Mouse (Mus musculus) ovary, postnatal 36 days (tissue): ENCODE data around the gene 3110009E18Rik.
A peak's percentile ranks its signal among the peaks of the same experiment; 100 is the strongest.

Experiments
- DNase-seq: peaks from one replicate; pipeline ENCODE4 v3.0.0; 2022; ENCODE audit warnings: low spot score, mixed read lengths

The 3110009E18Rik gene

DNA sequence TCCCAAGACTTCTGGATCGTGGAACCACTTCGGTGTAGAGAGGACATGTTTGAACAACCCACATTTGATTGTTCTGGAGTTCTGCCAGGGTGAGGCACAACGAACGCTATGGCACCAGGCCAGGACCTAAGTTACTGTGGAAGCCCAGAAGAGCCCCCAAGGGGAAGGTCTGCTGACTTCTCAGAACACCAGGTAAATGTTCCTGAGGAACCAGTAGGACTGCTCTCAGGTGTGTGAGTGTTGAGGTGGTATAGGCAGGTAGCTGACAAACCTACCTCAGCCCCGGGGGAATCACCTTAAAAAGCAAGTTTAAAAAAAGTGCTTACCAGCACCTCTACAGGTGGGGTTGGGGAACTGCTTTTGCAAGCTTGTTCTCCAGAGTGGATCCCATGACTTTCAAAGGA, 15.4 kb upstream of the 3110009E18Rik start:
- no peak for DNase-seq

DNA sequence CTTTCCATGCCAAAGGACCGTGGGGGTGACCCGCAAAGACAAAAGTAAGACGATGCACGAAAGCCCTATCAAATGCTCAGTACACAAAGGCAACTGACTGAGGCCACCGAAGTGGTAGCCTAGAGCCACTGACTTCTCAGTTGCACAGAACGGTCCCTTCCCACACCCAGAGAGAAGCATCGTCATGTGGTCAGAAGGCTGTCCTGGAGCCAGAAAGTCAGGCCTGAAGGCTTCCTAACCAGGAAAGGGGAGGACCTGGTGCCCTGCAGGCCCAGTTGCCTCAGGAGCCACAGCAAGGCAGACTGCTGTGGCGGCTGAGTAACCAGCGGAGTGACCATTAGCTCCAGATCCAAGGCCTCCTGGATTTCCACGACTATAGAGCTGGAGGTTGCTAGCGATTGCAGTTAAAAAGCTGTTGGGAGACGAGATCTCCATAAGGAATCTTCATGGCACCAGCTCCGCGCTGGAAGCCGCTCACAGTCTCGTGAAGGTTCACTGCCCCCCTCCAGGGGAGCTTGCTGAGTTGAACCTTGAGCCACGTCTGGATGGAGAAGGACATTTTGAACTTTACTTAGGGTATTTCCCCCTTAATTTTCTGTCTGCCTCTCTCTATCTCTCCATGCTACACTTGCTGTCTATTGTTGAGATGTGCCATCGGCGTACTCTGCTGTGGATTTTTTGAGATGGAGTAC, 11.1 kb upstream of the 3110009E18Rik start:
- DNase-seq, result no peak

DNA sequence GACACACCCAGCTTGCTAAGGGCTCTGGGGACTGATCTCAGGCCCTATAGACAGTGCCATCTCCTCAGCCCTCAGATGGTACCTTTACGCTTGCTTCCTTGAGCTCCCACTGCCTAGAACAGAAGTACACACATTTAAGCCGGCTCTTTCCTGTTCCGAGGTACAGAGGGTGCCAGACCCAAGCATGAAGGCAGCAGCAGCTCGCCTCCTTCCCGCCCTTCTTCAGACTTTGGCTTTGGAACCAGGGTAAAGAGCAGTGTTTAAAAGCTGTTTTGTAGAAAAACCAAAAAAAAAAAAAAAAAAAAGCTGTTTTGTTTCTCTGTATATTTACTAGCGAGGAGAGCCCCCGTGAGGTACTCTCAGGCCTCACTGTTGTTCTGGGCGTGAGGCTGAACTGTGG, 9.2 kb upstream of the 3110009E18Rik start:
- no peak for DNase-seq

DNA sequence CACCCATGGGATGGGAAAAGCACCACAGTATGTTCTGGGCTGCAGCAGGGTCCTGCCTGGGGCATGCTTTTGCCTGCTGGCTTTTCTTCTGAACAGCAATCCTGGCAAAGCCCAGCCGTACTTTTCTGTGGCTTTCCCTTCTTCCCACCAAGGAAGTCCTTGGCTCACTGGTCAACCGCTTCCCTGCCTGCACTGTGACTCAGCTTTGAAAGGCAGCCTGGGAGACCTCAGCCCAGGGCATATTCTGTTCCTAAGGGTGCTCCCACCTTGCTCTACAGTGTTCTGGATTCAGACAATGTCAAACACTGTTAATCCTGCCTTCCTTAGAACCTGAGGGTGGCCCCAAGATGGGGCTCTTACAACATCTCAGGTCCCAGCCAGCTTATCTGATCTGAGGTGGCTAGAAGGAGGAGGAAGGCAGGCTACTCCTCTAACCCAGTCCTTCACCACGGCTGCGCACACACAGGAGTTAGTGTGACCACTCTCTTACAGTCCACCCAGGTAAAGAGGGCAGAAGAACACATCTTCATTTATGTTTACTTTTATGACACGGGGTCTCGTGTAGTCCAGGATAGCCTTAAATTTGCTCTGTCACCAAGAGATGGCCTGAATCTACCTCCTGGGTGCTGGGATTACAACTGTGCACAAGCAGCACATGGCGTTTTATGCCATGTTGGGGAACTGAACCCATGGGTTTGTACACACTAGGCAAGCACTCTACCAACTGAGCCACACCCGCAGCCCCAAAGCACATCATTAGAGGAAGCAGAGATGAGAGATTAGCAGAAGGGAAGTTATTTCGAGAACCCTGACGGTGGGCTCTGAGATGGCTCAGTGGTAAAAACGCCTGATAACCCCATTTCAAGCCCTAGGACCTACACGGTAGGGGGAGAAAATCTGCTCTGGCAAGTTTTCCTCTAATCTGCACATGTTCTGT, 8.5 kb upstream of the 3110009E18Rik start:
- DNase-seq, result no peak

DNA sequence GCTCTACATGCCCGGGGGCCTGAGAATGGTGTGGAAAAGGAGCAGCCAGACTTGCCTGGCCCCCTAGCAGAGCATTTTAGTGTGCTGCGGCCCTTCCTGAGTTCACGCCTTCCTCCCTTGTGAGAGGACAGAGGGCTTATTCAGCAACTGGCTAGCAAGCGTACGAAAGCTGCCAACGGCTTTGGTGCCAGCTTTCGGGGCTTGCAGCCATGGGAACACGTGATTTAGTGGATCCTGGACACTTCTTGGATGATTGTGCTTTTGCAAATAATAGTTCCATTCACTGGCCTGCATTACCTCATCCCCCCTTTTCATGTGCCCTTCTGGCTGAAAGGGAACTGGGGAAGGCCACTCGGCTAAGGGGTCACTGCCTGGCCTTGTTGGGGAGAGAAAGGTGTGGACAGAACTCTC, 5.3 kb upstream of the 3110009E18Rik start:
- peak; percentile 60 for DNase-seq

DNA sequence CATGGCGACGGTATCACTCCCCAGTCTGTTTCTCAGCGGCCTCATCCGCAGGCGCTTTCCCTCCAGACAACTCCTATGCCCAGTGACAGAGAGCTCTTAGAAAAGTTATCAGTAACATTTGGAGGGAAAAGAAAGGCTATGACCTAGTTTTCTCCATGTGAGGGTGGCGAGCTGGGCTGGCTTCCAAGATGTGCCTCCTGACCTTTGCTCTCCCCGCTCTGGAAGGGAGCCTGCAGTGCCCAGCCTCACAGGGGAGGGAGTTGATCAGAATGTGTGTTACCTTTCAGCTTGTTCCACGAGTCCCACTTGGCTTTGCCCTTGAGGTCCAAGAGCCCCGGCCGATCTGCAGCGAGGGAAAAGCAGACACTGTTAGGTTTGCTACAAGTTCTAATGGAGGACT, 4.9 kb upstream of the 3110009E18Rik start:
- DNase-seq, result peak; percentile 31

DNA sequence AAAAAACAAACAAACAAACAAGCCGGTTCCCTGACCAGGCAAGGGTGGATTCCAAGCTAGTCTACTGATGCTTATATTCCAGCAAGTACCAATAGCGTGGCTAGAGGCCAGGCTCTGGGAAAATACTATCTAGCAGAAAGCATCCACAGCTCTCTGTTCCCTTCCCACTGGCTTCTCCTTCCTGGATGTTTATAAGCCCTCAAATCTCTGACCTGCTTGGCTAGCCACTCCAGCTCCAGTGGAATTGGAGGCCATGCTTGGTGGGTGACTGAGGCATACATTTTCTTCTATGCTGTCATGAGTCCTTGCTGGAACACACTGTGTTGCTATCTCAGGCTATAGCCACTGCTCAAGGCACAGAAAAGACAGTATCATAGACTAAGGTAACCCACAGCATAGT, 2.1 kb upstream of the 3110009E18Rik start:
- no peak for DNase-seq

DNA sequence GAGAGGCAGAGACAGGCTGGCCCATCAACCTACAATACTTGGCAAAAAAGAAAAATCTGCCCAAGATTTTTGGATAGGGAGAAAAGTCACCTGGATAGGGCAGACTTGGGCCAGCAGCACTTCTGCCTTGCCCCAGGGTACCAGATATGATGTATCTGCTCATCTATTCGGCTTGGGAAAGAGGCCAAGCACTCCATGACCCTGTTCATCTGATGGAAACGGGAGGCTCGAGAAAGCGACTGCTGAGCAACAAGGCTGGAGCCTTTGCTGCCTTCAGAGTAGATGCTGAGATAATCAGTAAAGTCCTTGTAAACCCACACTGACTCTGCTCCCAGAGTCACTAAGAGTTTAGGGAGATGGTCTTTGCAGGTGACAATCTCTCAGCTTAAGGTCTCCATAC, 1.6 kb upstream of the 3110009E18Rik start:
- DNase-seq, result no peak

DNA sequence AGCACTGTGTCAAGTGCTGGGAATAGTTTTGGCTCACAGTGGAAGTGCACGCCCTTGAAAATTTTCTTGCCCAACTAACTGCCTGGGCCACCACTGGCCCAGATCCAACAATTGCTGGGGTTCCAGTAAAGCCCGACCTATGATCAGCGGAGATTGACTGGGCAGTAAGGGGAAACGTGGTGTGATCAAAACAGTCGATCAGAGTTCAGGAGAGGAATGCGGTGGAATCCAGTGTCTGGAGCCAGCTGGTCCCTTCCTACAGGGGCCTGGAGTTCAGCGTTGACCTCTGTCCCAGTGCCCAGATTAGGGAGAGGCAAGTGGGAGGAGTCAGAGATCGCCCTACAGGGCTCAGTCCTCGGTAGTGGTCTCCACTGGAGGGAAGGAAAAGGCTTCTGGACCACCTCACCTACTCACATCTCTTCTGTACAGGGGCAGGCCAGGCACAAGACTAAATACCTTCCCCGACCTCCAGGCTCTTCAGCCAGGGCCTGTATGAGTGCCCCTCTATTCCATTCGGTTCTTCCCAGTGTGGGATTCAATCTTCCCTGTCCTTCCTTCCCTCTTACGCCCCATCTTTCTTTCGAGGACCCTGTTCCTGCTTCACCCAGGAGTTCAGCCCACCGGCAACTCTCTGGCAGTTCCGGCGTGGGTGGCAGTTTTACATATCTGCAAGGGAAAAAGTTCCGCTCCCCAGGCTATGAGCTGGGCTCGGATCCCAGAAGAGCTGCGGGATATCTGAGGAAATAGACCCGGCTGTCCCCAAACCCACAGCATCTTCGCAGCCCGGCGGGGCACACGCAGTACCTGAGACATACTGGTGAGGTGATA, 632 bp upstream of the 3110009E18Rik start:
- DNase-seq, result peak; percentile 55

DNA sequence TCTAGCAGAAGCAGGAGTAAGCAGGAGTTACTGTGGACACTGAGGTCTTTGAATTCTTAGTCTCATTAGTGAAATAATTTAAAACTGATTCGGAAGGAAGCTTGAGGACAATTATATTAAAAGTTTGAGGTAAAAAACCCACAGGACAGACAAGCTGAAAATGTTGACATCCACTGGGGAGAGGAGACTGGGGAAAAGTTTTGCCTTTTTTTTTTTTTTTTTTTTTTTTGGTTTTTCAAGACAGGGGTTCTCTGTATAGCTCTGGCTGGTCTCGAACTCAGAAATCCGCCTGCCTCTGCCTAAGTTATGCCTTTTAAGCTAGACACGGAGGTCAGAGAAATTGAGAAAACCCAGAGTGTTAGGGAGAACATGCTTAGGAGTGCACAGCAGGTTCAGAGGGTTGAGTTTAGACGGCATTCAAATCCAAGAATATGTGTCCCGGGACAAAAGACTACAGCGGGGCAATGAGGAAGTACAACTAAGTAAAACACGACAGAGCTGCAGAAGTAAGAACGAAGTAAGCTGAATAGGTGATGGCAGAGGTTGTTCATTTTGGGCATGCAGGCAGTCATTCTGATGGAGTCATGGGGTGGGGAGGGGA, 1.0 kb downstream of the 3110009E18Rik start:
- no peak for DNase-seq

DNA sequence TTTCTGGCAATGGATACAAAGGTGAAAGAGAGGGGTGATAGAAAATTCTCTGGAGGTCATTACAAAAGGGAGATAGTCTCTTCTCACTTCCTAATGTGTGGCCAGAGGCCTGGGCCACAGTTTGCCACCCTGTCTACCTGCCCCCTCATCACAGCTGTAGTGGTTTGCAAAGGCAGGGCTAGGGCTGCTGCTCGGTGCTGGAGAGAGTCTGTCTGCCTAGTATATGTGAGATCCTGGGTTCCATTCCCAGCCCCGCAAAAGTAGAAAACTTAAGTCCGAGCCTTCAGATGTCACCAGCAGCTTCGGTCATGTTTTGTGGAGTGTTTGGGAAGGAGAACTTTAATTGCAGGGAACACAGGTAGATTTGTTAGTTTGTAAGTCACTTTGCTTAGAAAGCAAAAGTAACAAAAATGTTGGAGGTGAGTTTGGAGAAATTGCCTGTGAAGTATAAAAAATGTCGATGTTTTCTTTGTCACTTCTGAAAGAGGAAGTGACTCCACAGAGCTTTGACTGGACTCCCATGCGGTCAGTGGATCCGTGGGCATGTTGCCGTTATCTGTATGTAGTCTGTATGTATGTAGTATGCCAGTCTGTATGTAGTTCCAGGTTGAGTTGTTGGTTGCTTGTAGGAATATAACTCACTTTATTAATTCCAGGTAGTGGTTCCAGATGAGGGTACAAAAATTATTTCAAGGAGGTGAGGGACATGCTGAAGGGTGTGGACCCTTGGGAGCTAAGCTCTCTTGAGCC, 1.8 kb downstream of the 3110009E18Rik start:
- no peak for DNase-seq

DNA sequence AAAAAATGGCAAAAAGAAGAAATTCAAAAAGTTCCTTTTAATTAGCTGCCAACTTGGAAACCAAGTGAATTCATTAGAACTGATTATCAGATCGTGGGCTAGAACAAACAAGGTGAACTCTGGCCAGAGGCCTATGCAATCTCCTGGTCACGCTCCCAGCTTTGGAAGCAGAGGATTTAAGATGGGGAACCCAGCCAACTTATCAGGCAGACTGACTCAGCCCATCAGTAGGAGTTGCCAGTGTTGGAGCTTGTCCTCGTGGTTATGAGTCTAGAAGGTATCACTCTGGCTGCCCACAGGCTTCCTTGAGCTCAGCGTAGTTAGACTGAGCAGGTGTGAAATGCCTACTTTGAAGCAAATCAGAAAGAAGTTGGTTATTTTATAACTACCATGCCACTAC, 3.9 kb downstream of the 3110009E18Rik start:
- no peak for DNase-seq

DNA sequence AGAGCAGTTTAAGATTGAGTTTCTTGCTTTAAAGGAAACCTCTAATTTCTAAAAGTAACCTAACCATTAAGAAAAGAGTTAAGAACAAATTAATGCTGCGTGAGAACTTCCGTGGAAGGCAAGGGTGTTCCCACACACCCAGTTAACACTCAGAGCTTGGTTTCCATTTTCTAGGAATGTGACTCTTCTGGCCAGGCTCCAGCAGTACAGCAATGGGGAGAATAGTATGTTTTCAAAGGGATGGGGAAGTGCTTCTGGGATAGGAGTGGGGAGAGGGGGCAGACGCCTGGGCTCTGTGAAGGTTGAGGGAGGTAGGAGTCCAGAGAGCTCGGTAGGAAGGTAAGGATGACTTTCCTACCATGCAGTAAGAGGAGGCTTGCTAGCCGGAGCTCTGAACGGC, 4.5 kb downstream of the 3110009E18Rik start:
- DNase-seq, result no peak

DNA sequence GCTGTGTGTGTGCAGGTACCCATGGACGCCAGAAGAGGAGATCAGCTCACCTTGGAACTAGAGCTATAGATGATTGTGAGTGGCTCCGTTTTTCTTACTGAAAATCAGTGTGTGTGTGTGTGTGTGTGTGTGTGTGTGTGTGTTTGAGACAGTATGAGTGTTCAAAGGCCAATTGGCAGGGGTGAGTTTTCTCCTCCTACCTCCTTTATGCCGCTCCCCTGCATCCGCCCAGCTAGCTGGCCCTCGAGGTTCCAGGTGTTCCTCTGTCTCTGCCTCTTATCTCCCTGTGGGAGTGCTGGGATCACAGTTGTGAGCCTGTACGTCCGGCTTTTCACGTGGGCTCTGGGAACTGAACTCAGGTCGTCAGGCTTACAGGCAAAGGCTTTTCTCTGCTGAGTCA, 5.3 kb downstream of the 3110009E18Rik start:
- DNase-seq, result no peak

DNA sequence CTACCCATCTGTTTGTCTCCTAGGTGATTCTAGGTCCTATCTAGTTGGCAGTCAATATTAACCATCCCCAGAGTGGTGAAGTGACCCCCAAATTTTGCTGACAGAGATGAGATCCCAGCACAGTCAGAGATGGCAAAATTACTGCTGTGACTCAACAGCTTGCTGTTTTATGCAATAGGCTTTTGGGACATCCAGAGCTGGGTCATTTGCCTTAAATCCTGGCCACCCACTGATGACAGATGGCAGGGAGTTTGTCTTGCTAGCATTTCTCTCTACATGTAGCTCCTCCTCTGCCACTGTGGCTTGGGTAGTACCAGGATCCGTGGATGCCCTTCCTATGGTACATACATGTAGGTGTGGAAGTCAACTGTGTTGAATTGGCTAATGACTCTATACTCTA, 11.4 kb downstream of the 3110009E18Rik start:
- no peak for DNase-seq

DNA sequence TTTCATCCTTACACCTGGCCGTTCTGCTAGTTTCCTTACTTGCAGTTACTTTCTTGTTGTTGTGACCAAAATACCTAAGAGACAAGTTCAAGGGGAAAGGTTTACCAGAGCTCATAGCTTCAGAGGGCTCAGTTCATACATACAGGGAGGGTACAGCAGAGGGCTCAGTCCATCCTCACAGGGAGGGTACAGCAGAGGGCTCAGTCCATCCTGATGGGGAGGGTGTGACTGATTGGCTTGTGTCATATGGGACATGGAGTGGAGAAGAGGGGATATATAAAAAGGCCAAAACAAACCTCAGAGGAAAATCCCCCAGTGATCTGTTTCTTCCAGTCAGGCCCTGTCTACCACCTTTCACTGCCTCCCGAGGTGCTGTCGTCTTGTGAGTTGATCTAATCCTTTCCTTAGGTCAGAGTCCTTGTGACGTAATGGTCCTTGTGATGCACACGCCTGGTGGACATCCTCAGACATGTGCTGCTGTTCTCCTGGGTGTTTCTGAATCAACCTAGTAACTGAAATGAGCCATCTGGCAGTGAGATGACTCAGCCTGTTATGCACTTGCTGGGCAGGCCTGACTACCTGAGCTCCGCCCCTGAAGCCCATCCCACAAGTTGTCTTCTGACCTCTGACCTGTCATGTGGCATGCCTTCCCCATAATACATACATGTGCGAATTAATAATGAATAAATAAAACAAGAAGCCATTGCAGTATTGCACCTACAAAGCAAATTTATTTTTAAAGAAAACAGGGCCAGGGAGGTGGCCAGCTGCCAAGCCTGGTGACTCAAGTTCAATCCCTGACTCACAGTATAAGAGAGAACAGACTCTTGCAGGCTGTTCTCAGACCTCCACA, 15.2 kb downstream of the 3110009E18Rik start:
- DNase-seq, result no peak

DNA sequence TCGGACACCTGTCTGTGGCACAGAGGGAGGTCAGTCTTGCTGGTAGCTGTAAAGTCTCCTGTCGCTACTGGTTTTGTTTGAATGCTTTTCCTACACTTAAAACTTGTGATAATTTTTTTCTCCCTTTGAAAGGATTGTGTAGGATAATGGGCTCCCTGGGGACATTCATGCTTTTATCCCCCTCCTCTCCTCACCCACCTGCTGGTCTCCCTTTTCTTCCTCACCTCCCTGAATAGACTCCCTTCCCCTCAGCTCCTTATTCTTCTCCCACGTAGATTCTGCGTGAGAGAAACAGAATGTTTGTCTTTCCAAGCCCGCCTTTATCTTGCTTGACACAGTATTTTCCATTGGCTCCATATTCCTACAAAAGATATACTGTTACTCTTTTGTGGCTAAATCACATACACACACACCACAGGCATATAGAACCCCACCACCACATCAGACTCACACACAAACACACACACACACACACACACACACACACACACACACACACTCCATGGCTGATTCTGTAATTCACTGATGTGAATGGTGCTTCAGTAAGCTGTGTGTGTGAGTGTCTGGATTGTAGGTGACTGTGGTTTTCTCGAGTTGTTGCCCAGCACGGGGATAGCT, 18.0 kb downstream of the 3110009E18Rik start:
- no peak for DNase-seq

DNA sequence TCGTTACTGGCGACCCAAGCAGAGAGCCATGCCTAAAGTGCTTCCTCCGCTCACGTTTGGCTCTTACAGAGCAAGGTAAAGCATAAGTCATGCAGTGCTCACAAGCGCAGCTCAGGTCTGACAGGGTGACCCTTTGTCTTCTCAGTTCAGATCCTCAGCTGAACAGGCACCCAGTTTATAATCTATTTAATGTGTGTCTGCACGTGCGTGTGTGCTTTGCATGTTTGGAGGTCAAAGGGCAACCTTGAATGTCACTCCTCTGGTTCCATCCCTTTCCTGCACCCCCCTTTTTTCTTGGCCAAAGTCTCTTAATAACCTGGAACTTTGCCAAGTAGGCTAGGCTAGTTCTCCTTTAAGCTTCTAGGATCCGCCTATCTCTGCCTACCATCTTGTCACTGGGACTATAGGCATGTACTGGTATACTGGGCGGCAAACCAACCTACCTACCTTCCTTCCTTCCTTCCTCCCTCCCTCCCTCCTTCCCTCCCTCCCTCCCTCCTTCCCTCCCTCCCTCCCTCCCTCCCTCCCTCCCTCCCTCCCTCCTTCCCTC, 19.2 kb downstream of the 3110009E18Rik start:
- DNase-seq, result no peak

DNA sequence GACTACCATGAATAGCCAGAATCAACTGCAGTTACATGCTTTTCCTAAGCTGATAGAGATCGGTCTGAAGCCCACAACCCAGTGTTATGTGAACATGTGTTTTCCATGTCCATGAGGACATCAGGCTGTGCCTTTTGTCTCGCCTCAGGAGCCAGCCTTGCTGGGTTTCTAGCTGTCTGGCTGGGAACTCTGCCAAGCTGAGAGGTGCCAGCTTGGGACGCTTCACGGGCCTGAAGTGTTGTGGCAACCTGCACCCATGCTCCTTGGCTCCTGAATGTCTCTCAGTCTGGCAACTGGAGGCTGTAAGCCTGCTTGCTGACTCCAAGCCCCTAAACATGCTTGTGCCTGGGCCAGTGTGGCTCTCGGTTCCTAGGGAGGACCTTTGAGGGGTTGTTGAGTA, 21.6 kb downstream of the 3110009E18Rik start:
- peak; percentile 19 for DNase-seq
